Mouse (Mus musculus) bone marrow macrophage, adult 2 months (primary cell): ENCODE data around the gene Etnppl. TPM values are rescaled to one million over a fixed set of nuclear protein-coding genes. Genes with fewer than 3 reads are reported as not detected.

Experiments used
- H3K27ac ChIP-seq: 2 replicates; pipeline ENCODE4 v1.5.1; 2012; ENCODE audit warnings: low read depth, low read length; ENCODE audit not compliant: insufficient read depth
- H3K4me1 ChIP-seq: 2 replicates; pipeline ENCODE4 v1.6.1; 2012; ENCODE audit warnings: low read length; ENCODE audit not compliant: control insufficient read depth, insufficient read depth
- H3K4me3 ChIP-seq: 2 replicates; pipeline ENCODE4 v1.5.1; 2012; ENCODE audit warnings: mild to moderate bottlenecking, low read length, moderate library complexity; ENCODE audit not compliant: insufficient read depth
- CTCF ChIP-seq: IDR thresholded peaks from 2 replicates; pipeline ENCODE4 v1.5.1; 2012; ENCODE audit warnings: low read depth, mild to moderate bottlenecking, low read length, moderate library complexity
- POLR2A ChIP-seq: IDR thresholded peaks from 2 replicates; pipeline ENCODE4 v1.6.1; 2012; ENCODE audit warnings: mild to moderate bottlenecking, low read depth, low read length, borderline replicate concordance
- polyA plus RNA-seq: library from polyadenylated mRNA; stranded (reverse); fragments of >200 nt; gene quantifications from 2 replicates; pipeline ENCODE4 v1.2.4, GENCODE M21; 2012; ENCODE audit not compliant: missing spikeins, insufficient read depth, insufficient read length

Etnppl gene
- polyA plus RNA-seq, 1 experiment: not detected

DNA sequence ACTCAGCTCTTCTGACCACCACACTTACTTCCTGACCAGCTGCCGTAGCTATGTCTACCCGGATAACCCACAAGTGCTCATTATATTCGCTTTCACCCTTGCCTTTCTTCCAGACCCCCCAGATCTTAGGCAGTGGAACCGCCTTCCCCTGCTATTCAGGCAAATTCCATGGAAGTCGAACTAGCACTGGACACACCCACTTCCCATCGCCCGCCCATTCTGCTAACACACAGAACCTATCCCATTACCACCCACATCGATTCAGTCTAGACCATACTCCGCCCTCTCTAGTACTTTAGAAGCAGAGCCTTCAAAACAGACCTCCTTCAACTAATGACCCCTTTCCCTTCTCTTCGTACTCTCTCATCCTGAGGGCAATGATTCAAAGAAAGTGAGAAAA lies 15.8 kb upstream of the Etnppl start:
- H3K27ac ChIP-seq: no peak overlapping the region
- H3K4me1 ChIP-seq: no peaks in the 10 kb centered on the region
- no peak for TF ChIP-seq CTCF
- no peak overlapping the region for H3K4me3 ChIP-seq

DNA sequence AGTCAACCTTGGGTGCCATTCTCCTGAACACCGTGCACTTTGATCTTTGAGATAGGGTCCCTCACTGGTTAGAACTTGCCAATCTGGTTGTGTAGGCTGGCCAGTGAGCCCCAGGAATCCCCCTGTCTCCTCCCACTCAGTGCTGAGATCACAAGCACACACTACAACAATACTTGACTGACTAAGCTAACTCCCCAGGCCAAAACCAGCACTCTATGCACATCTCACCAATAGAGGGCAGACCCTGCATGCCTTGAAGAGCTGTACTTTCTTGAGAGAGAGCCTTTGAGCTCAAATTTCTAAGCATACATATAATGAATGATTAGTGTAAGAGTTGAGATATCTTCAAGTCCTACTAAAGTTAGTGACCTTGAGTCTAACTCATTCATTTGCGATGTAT lies 9.3 kb upstream of the Etnppl start:
- Histone ChIP-seq H3K4me1 (no peaks in the 10 kb centered on the region), H3K27ac (no peak overlapping the region), H3K4me3 (no peak overlapping the region)
- no peak for TF ChIP-seq CTCF
- no peak for TF ChIP-seq POLR2A

DNA sequence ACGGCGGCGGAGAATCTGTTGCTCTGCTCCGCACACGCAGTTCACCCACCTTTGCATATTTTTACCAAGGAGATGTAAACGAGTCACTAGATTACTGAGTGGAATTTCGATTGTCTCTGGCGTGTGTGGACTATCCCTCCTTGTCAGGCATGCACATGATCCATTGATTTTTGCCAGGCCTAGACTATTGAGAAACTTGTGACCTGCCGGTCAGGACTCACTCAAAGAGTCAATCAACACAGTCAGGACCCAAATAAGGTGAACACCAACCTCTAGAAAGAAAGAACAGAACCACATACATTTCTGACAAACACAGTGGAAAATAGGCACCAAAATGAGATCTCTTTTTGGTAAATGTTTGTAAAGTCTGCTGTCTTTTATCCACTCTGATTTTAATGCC lies 2.8 kb upstream of the Etnppl start:
- no peak for TF ChIP-seq POLR2A
- no peak for TF ChIP-seq CTCF
- Histone ChIP-seq H3K4me3 (no peak overlapping the region), H3K27ac (no peak overlapping the region), H3K4me1 (no peaks in the 10 kb centered on the region)

DNA sequence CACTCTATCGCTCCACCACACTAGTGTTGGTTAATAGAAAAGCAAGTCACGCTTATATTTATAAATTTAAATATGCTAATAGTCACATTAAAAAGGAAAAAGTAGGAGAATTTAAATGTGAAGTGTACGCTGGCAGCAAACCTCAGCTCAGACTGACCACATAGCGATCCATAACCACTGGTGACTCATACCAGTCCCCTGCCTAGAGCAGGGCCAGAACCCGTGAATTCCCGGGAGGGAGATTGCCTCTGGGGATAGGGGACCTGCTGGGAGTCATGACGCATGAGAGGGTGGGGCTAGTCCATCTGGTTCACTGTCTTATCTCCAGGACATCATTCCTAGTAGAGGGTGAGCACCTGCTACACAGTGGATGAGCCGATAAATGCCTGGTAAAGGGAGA lies 1.6 kb upstream of the Etnppl start:
- H3K27ac ChIP-seq: no peak overlapping the region
- no peaks in the 10 kb centered on the region for H3K4me1 ChIP-seq
- TF ChIP-seq CTCF (no peak), POLR2A (no peak)

DNA sequence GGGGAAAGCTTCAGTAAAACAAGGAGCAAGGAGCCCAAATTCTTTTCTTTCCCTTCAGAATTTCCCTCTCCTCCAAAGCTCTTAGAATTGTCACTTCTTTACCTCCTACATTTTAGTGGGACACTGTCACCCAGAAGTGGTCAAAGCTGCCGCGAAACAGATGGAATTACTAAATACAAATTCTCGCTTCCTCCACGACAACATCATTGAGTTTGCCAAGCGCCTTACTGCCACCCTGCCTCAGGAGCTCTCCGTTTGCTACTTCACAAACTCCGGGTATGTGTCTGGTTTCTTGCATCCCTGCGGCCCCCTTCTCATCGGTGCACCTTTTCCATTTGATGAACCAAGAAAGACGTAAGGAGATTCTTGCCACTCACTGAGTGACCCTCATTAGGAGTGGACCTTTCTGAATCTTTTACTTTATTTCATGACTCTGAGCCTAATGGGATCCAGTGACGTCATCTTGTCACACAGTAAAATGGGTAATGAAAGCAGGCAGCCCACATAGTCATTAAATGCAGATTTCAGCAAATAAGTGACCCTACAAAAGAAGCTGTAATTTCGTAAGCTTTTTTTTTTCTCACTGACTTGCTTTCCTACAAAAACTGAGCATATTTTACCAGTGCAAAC lies 3.4 kb downstream of the Etnppl start:
- Histone ChIP-seq H3K4me3 (no peak overlapping the region), H3K27ac (no peak overlapping the region), H3K4me1 (no peaks in the 10 kb centered on the region)
- TF ChIP-seq POLR2A (no peak), CTCF (no peak)

More for the DNA sequence above, 1.6 kb upstream of the Etnppl start:
- no peak overlapping the region for H3K4me3 ChIP-seq

DNA sequence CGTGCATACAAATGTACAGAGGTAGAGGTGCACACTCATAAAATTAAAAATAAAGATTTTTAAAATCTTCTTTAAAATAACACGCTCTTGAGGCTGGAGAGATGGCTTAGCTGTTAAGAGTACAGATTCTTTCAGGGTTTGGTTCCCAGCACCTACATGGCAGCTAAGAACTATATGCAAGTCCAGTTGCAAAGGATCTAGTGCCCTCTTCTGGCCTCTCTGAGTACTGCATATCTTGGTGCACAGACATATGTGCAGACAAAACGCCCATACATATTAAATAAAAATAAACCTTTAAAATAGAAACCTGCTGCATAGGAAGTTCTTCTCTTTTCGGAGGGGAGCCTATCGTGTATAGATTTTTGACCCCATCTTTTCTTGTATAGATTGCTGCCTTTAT lies 11.1 kb downstream of the Etnppl start:
- no peak for TF ChIP-seq CTCF
- TF ChIP-seq POLR2A: no peak
- Histone ChIP-seq H3K4me3 (no peak overlapping the region), H3K4me1 (no peaks in the 10 kb centered on the region), H3K27ac (no peak overlapping the region)

DNA sequence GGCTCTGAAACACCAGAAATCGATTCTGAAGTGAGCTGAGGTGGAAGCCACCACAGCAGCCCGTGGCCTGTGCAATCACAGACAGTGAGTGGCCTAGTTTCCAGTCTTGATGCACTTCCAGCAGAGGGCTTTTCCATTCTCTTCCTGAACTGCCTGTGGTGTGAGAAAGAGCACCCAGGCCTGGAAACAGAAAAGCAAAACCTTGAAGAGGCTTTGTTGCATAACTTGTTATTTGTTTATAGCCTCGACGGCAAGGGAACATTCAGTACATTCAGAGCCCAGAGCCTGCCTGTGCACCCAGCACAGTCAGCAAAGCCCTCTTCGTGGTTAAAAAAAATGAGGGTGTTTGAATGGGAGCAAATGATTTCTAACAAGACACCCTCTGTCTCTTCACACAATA lies 16.6 kb downstream of the Etnppl start:
- H3K4me1 ChIP-seq: no peaks in the 10 kb centered on the region
- TF ChIP-seq POLR2A: no peak
- no peak for TF ChIP-seq CTCF
- H3K4me3 ChIP-seq: no peak overlapping the region
- no peak overlapping the region for H3K27ac ChIP-seq

DNA sequence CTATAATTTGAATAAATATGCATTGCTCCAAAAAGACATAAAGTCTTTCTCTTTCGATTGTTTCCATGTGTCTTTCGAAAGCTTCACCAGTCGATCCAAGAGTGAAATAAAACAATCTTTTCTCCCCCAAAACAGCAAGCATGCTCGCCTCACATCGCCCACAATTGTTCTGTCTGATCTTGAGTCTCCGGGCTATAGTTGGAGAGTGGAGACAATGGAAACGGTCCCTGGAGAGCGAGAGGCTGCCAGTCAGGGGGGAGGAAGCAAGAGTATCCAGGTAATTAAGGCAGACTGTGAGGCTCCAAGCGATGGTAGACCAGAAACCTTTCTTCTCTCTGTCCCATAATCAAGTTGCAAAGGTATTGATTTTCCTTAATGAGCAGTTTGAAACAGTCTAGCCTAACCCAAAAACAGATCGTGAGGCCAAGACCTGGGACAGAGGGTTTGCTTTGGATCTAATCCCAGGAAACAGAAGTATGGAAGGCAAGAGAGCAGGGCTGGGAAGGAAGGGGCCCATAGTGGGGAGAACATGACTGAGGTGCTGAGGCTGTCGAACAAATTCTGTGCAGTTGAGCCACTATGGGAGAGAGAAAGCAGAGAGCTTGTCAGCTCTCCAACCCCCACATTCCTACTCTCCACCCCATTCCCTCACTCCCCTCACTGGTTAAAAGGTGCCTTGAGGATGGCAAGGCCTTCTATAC lies 29.0 kb downstream of the Etnppl start:
- no peak for TF ChIP-seq CTCF
- no peak for TF ChIP-seq POLR2A
- Histone ChIP-seq H3K4me3 (no peak overlapping the region), H3K27ac (no peak overlapping the region), H3K4me1 (no peaks in the 10 kb centered on the region)

DNA sequence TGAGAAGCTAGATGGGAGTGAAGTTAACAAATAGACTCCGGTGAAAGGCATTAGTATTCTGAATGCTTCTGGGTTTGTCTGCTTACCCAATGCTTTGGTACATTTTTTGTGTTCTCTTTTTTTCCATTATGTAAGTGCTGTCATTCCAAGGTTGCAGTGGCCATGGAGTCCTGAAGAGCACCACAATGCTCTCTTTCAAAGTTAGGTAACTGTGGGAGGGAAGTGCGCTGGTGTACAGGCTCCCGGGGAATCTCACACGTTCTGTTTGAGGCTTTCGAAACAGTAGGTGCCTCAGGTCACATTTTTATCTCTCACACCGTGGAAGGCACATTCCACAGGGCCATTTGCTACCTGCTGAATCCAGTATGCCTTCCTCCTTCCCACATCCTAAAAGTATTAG lies 32.3 kb downstream of the Etnppl start:
- Histone ChIP-seq H3K27ac (no peak overlapping the region), H3K4me3 (no peak overlapping the region)
- no peak for TF ChIP-seq CTCF
- TF ChIP-seq POLR2A: no peak

DNA sequence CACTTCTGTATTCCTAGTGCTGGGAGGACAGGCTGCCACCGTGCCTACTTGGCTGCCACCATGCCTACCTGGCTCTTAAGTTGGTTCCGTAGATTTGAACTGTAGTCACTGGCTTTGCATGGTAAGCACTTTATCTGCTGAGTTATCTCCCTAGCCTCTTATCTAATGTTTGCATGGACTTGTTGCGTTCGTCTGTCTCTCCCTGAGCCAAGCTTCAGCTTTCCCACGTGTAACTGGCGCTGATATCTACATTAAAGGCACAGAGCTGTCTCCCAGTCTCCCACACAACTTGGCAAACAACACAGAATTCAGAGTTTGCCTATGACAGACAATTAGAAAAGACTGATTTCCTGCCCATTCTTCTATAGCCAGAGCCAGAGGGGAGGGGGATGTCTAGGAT lies 43.4 kb downstream of the Etnppl start:
- H3K4me3 ChIP-seq: no peak overlapping the region
- no peak overlapping the region for H3K27ac ChIP-seq
- no peak for TF ChIP-seq POLR2A
- TF ChIP-seq CTCF: no peak
- H3K4me1 ChIP-seq: no peaks in the 10 kb centered on the region

More for the DNA sequence above, 32.3 kb downstream of the Etnppl start:
- no peaks in the 10 kb centered on the region for H3K4me1 ChIP-seq

DNA sequence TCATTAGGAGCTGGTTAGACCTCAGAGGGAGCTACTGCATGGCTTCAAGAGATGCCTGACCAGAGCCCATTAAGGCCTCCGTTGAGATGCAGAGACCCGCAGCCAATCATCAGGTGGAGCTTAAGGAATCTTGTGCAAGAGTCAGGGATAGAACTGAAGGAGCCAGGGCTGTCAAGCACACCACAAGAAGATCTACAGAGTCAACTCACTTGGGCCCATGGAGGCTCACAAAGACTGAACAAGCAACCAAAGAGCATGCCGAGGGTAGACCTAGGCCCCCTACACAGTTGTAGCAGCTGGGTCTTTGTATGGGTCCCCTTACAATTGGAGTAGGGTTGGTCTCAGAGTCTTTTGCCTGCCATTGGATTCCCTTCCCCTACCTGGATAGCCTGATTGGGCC lies 45.2 kb downstream of the Etnppl start:
- no peak overlapping the region for H3K27ac ChIP-seq
- H3K4me3 ChIP-seq: no peak overlapping the region
- no peaks in the 10 kb centered on the region for H3K4me1 ChIP-seq
- no peak for TF ChIP-seq CTCF
- no peak for TF ChIP-seq POLR2A
